Mouse (Mus musculus): Measurements from ENCODE around the gene Mllt10. TPM values are rescaled to one million over a fixed set of nuclear protein-coding genes. Genes with fewer than 3 reads are reported as not detected.

Gene Mllt10
- 10 to 100 TPM; 34.9 to 41.4 TPM for polyA plus RNA-seq (2017; shearing (Covaris generic))

- no peak for ATAC-seq
These were observed at the start of gene Mllt10 for GRCm38 (mm10) chr2:18055016-18055928. Gene Mllt10, plus strand, starts transcription at chr2:18055237.

GRCm38 (mm10) chr2:18011226-18011625, 43.8 kb upstream of the Mllt10 start:
- ATAC-seq = no peak

GRCm38 (mm10) chr2:18012866-18013265, 42.2 kb upstream of the Mllt10 start:
- no peak for ATAC-seq

- no peak for ATAC-seq
These were observed 39.5 kb upstream of the Mllt10 start for GRCm38 (mm10) chr2:18015581-18015980.

GRCm38 (mm10) chr2:18016639-18017038, 38.4 kb upstream of the Mllt10 start:
- no peak for ATAC-seq

GRCm38 (mm10) chr2:18017321-18017720, 37.7 kb upstream of the Mllt10 start:
- ATAC-seq = no peak

- no peak for ATAC-seq
These were observed 35.9 kb upstream of the Mllt10 start for GRCm38 (mm10) chr2:18019122-18019521.

GRCm38 (mm10) chr2:18022886-18023285, 32.2 kb upstream of the Mllt10 start:
- ATAC-seq = no peak

GRCm38 (mm10) chr2:18025116-18025515, 29.9 kb upstream of the Mllt10 start:
- ATAC-seq = no peak

- ATAC-seq = no peak
These were observed 29.3 kb upstream of the Mllt10 start for GRCm38 (mm10) chr2:18025781-18026115.

- ATAC-seq = no peak
These were observed 28.7 kb upstream of the Mllt10 start for GRCm38 (mm10) chr2:18026116-18026947.

- ATAC-seq = peak; percentile 84
These were observed 27.4 kb upstream of the Mllt10 start for GRCm38 (mm10) chr2:18027448-18028139.

GRCm38 (mm10) chr2:18028140-18029021, 26.7 kb upstream of the Mllt10 start:
- ATAC-seq = peak; percentile 32

GRCm38 (mm10) chr2:18029656-18030055, 25.4 kb upstream of the Mllt10 start:
- ATAC-seq = no peak

- no peak for ATAC-seq
These were observed 24.5 kb upstream of the Mllt10 start for GRCm38 (mm10) chr2:18030581-18030980.

- ATAC-seq = no peak
These were observed 23.7 kb upstream of the Mllt10 start for GRCm38 (mm10) chr2:18031271-18031821.

- ATAC-seq = no peak
These were observed 23.1 kb upstream of the Mllt10 start for GRCm38 (mm10) chr2:18031831-18032537.

GRCm38 (mm10) chr2:18032538-18032895, 22.5 kb upstream of the Mllt10 start:
- no peak for ATAC-seq

GRCm38 (mm10) chr2:18033166-18034108, 21.6 kb upstream of the Mllt10 start:
- no peak for ATAC-seq
